Mouse (Mus musculus): ENCODE measurements around the gene Speer4c. TPM values are rescaled to one million over a fixed set of nuclear protein-coding genes. Genes with fewer than 3 reads are reported as not detected.
"Not testable (repeated sequence)": the region's sequence is repeated elsewhere in the genome, so short reads cannot be mapped to it uniquely, and the experiment has no call there.

The Speer4c gene
- polyA plus RNA-seq, 1 experiment from 2014 or later = 0.42 TPM

GRCm38 (mm10) chr5:15688874-15689658 lies 25.0 kb downstream of the Speer4c start:
- not testable (repeated sequence) for H3K27ac ChIP-seq (ENCODE audit: low read length); H3K27me3 ChIP-seq (replicated peaks; ENCODE audit: insufficient read depth, low read length); H3K4me1 ChIP-seq (ENCODE audit: insufficient read depth, low read depth, low read length); H3K4me2 ChIP-seq (replicated peaks; ENCODE audit: low read depth, low read length); H3K4me3 ChIP-seq (ENCODE audit: low read depth, low read length); H3K9me3 ChIP-seq (ENCODE audit: low read length); H3K9ac ChIP-seq (replicated peaks; ENCODE audit: low read depth); H3K36me3 ChIP-seq (ENCODE audit: insufficient read depth, low read length); DNase-seq (ENCODE audit: low spot score)
- 54% methylated on average over 4 of the region's 4 CpGs for WGBS
- peak; percentile 71 for ATAC-seq

GRCm38 (mm10) chr5:15681301-15682035 lies 32.6 kb downstream of the Speer4c start:
- H3K36me3 ChIP-seq (ENCODE audit: insufficient read depth, low read length); H3K27ac ChIP-seq (ENCODE audit: low read length); H3K4me1 ChIP-seq (ENCODE audit: insufficient read depth, low read depth, low read length); H3K9ac ChIP-seq (replicated peaks; ENCODE audit: low read depth); H3K9me3 ChIP-seq (ENCODE audit: low read length); H3K4me3 ChIP-seq (ENCODE audit: low read depth, low read length); H3K4me2 ChIP-seq (replicated peaks; ENCODE audit: low read depth, low read length); DNase-seq (ENCODE audit: low spot score); H3K27me3 ChIP-seq (replicated peaks; ENCODE audit: insufficient read depth, low read length): not testable (repeated sequence)
- ATAC-seq = peak; percentile 35
- 81% methylated on average over 7 of the region's 10 CpGs for WGBS

GRCm38 (mm10) chr5:15679980-15680949 lies 33.8 kb downstream of the Speer4c start:
- WGBS = 66% methylated on average over 13 of the region's 13 CpGs
- H3K27ac ChIP-seq (ENCODE audit: low read length); H3K36me3 ChIP-seq (ENCODE audit: insufficient read depth, low read length); H3K9me3 ChIP-seq (ENCODE audit: low read length); H3K4me3 ChIP-seq (ENCODE audit: low read depth, low read length); H3K4me2 ChIP-seq (replicated peaks; ENCODE audit: low read depth, low read length); H3K9ac ChIP-seq (replicated peaks; ENCODE audit: low read depth); H3K4me1 ChIP-seq (ENCODE audit: insufficient read depth, low read depth, low read length); H3K27me3 ChIP-seq (replicated peaks; ENCODE audit: insufficient read depth, low read length): not testable (repeated sequence)
- ATAC-seq (peak; percentile 38), DNase-seq (ENCODE audit: low spot score) (peak; percentile 6)

GRCm38 (mm10) chr5:15678907-15679306 lies 35.2 kb downstream of the Speer4c start:
- not testable (repeated sequence) for H3K27ac ChIP-seq (ENCODE audit: low read length); H3K4me2 ChIP-seq (replicated peaks; ENCODE audit: low read depth, low read length); H3K4me1 ChIP-seq (ENCODE audit: insufficient read depth, low read depth, low read length); H3K4me3 ChIP-seq (ENCODE audit: low read depth, low read length); ATAC-seq; H3K36me3 ChIP-seq (ENCODE audit: insufficient read depth, low read length); H3K9me3 ChIP-seq (ENCODE audit: low read length); H3K9ac ChIP-seq (replicated peaks; ENCODE audit: low read depth); H3K27me3 ChIP-seq (replicated peaks; ENCODE audit: insufficient read depth, low read length)
- 57% methylated on average over 2 of the region's 2 CpGs for WGBS
- DNase-seq (ENCODE audit: low spot score) = peak; percentile 11

- not testable (repeated sequence) for H3K27ac ChIP-seq (ENCODE audit: low read length); H3K4me3 ChIP-seq (ENCODE audit: low read depth, low read length); H3K27me3 ChIP-seq (replicated peaks; ENCODE audit: insufficient read depth, low read length); H3K9ac ChIP-seq (replicated peaks; ENCODE audit: low read depth); H3K36me3 ChIP-seq (ENCODE audit: insufficient read depth, low read length); H3K4me2 ChIP-seq (replicated peaks; ENCODE audit: low read depth, low read length); H3K4me1 ChIP-seq (ENCODE audit: insufficient read depth, low read depth, low read length); H3K9me3 ChIP-seq (ENCODE audit: low read length)
- ATAC-seq (peak; percentile 53; the same call in 1 of the 2 replicates), DNase-seq (ENCODE audit: low spot score) (peak; percentile 4)
- 74% methylated on average over 2 of the region's 4 CpGs for WGBS
Measured at GRCm38 (mm10) chr5:15677750-15678149, 36.3 kb downstream of the Speer4c start.

- not testable (repeated sequence) for H3K4me3 ChIP-seq (ENCODE audit: low read depth, low read length); H3K4me2 ChIP-seq (replicated peaks; ENCODE audit: low read depth, low read length); H3K4me1 ChIP-seq (ENCODE audit: insufficient read depth, low read depth, low read length); H3K36me3 ChIP-seq (ENCODE audit: insufficient read depth, low read length); H3K9ac ChIP-seq (replicated peaks; ENCODE audit: low read depth); H3K27me3 ChIP-seq (replicated peaks; ENCODE audit: insufficient read depth, low read length); H3K27ac ChIP-seq (ENCODE audit: low read length); H3K9me3 ChIP-seq (ENCODE audit: low read length)
- WGBS = 87% methylated on average over 5 of the region's 8 CpGs
- ATAC-seq (peak; percentile 53), DNase-seq (ENCODE audit: low spot score) (peak; percentile 3)
Measured at GRCm38 (mm10) chr5:15674429-15675244, 39.4 kb downstream of the Speer4c start.

GRCm38 (mm10) chr5:15673989-15674388 lies 40.1 kb downstream of the Speer4c start:
- ATAC-seq; H3K9me3 ChIP-seq (ENCODE audit: low read length); H3K27ac ChIP-seq (ENCODE audit: low read length); DNase-seq (ENCODE audit: low spot score); H3K4me1 ChIP-seq (ENCODE audit: insufficient read depth, low read depth, low read length); H3K4me2 ChIP-seq (replicated peaks; ENCODE audit: low read depth, low read length); H3K36me3 ChIP-seq (ENCODE audit: insufficient read depth, low read length); H3K9ac ChIP-seq (replicated peaks; ENCODE audit: low read depth); H3K27me3 ChIP-seq (replicated peaks; ENCODE audit: insufficient read depth, low read length); H3K4me3 ChIP-seq (ENCODE audit: low read depth, low read length): not testable (repeated sequence)
- WGBS = 65% methylated on average over 2 of the region's 2 CpGs

GRCm38 (mm10) chr5:15670789-15671188 lies 43.3 kb downstream of the Speer4c start:
- WGBS = 85% methylated on average over 7 of the region's 18 CpGs
- H3K36me3 ChIP-seq (ENCODE audit: insufficient read depth, low read length); H3K27me3 ChIP-seq (replicated peaks; ENCODE audit: insufficient read depth, low read length); H3K9me3 ChIP-seq (ENCODE audit: low read length); H3K4me3 ChIP-seq (ENCODE audit: low read depth, low read length); H3K4me1 ChIP-seq (ENCODE audit: insufficient read depth, low read depth, low read length); H3K4me2 ChIP-seq (replicated peaks; ENCODE audit: low read depth, low read length); H3K9ac ChIP-seq (replicated peaks; ENCODE audit: low read depth); ATAC-seq; H3K27ac ChIP-seq (ENCODE audit: low read length): not testable (repeated sequence)
- DNase-seq (ENCODE audit: low spot score) = peak; percentile 4
